Mouse (Mus musculus): Measurements from ENCODE around the gene Zfp52.

GRCm38 (mm10) chr17:21579493-21580175 is 44.3 kb downstream of the Zfp52 start:
- TF ChIP-seq CTCF (IDR thresholded peaks at IDR 0.05; ENCODE audit: control insufficient read depth, insufficient read depth, insufficient replicate concordance, low read depth, low read length) (0 out of 2 replicates have a peak, but pooled peaks have one; percentile 2), POLR2A (IDR thresholded peaks at IDR 0.05; ENCODE audit: control insufficient read depth, low read depth, low read length) (no peak)
